Mouse (Mus musculus): ENCODE results near the gene Pramel6. TPM values are rescaled to one million over a fixed set of nuclear protein-coding genes. Genes with fewer than 3 reads are reported as not detected.

Gene Pramel6
- not detected in 2 replicates for polyA plus RNA-seq (2012; rRNA removed)

GRCm38 (mm10) chr2:87506265-87506664 is at the start of gene Pramel6:
Pramel6 (plus strand) TSS chr2:87506565.

GRCm38 (mm10) chr2:87496993-87497392 is 9.4 kb upstream of the Pramel6 start, which contains the start of gene Pramel7:
Pramel7 (minus strand) TSS chr2:87497093.

GRCm38 (mm10) chr2:87531496-87531895 is 25.1 kb downstream of the Pramel6 start, which contains the start of gene Olfr153:
Olfr153 (plus strand) TSS chr2:87531796.

GRCm38 (mm10) chr2:87545442-87545841 is 39.1 kb downstream of the Pramel6 start, which contains the start of gene Olfr1128:
Olfr1128 (minus strand) TSS chr2:87545542.

Other genes with a start within 250 kb of the Pramel6 start
- not detected in 2 replicates for gene Olfr1116, start 239.0 kb upstream of the Pramel6 start, polyA plus RNA-seq (2012; rRNA removed)
- not detected in 2 replicates for gene Olfr1118, start 199.0 kb upstream of the Pramel6 start, polyA plus RNA-seq (2012; rRNA removed)
- gene Olfr1120, start 151.8 kb upstream of the Pramel6 start, polyA plus RNA-seq (2012; rRNA removed), result not detected in 2 replicates
- gene Olfr1121, start 136.7 kb upstream of the Pramel6 start, polyA plus RNA-seq (2012; rRNA removed), result not detected in 2 replicates
- gene Olfr1122, start 120.7 kb upstream of the Pramel6 start, polyA plus RNA-seq (2012; rRNA removed), result not detected in 2 replicates
- not detected in 2 replicates for gene Olfr1123, start 89.9 kb upstream of the Pramel6 start, polyA plus RNA-seq (2012; rRNA removed)
- gene Olfr1124, start 76.3 kb upstream of the Pramel6 start, polyA plus RNA-seq (2012; rRNA removed), result not detected in 2 replicates
- gene Olfr1126, start 52.6 kb upstream of the Pramel6 start, polyA plus RNA-seq (2012; rRNA removed), result not detected in 2 replicates
- gene Pramel7, start 9.5 kb upstream of the Pramel6 start, polyA plus RNA-seq (2012; rRNA removed), result not detected in 2 replicates
- not detected in 2 replicates for gene Olfr153, start 25.2 kb downstream of the Pramel6 start, polyA plus RNA-seq (2012; rRNA removed)
- not detected in 2 replicates for gene Olfr1128, start 39.0 kb downstream of the Pramel6 start, polyA plus RNA-seq (2012; rRNA removed)
- not detected in 2 replicates for gene Olfr1129, start 67.3 kb downstream of the Pramel6 start, polyA plus RNA-seq (2012; rRNA removed)
- gene Olfr1130, start 99.6 kb downstream of the Pramel6 start, polyA plus RNA-seq (2012; rRNA removed), result not detected in 2 replicates
- not detected in 2 replicates for gene Olfr1131, start 120.5 kb downstream of the Pramel6 start, polyA plus RNA-seq (2012; rRNA removed)
- not detected in 2 replicates for gene Olfr1132, start 131.0 kb downstream of the Pramel6 start, polyA plus RNA-seq (2012; rRNA removed)
- gene Olfr1133, start 140.8 kb downstream of the Pramel6 start, polyA plus RNA-seq (2012; rRNA removed), result not detected in 2 replicates
- gene Olfr1134, start 151.9 kb downstream of the Pramel6 start, polyA plus RNA-seq (2012; rRNA removed), result not detected in 2 replicates
- gene Olfr1135, start 167.1 kb downstream of the Pramel6 start, polyA plus RNA-seq (2012; rRNA removed), result not detected in 2 replicates
- not detected in 2 replicates for gene Olfr1136, start 187.4 kb downstream of the Pramel6 start, polyA plus RNA-seq (2012; rRNA removed)
- gene Olfr1137, start 206.6 kb downstream of the Pramel6 start, polyA plus RNA-seq (2012; rRNA removed), result not detected in 2 replicates
- gene Olfr1138, start 233.4 kb downstream of the Pramel6 start, polyA plus RNA-seq (2012; rRNA removed), result not detected in 2 replicates
- gene Olfr1140, start 237.2 kb downstream of the Pramel6 start, polyA plus RNA-seq (2012; rRNA removed), result not detected in 2 replicates
- gene Olfr1141, start 247.4 kb downstream of the Pramel6 start, polyA plus RNA-seq (2012; rRNA removed), result not detected in 2 replicates

Data from central nervous system, embryonic 11.5 days (tissue).